Mouse (Mus musculus) heart, postnatal 0 days (tissue): Measurements from ENCODE around the gene Vmn1r15.

Experiments used
- CTCF ChIP-seq: IDR thresholded peaks from 2 replicates; pipeline ENCODE4 v1.5.1; 2016; ENCODE audit warnings: antibody characterized with exemption, control low read depth, low read depth
- EP300 ChIP-seq: IDR thresholded peaks from 2 replicates; pipeline ENCODE4 v1.6.1; 2016; ENCODE audit warnings: antibody characterized with exemption, low read depth

- TF ChIP-seq CTCF (no peak), EP300 (no peak)
These were observed 14.8 kb downstream of the Vmn1r15 start for GRCm38 (mm10) chr6:57272517-57272916.
